Mouse (Mus musculus): ENCODE data around the gene Sgsm1. TPM values are rescaled to one million over a fixed set of nuclear protein-coding genes. Genes with fewer than 3 reads are reported as not detected.

Gene Sgsm1
- polyA plus RNA-seq, 1 experiment from 2014 or later = 10.7 TPM

DNA sequence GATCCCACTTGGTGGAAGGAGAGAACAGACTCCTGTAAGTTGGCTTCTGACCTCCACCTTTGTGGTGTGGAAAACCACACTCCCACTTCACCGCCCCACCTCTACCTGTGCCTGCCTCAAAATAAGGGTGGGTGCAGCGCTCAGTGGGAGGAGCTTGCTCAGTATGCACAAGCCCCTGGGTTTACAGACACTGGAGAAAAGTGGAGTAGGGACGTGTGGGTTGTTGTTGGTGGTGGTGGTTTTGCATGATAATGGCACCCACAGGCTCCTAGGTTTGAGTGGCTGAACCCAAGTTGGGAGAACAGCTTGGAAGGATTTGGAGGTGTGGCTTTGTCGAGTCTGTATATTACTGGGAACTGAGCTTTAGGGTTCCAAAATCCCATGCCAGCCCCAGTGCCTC, 22.3 kb upstream of the Sgsm1 start:
- Histone ChIP-seq H3K9ac (ENCODE audit: low read length) (no peak overlapping the region), H3K4me2 (ENCODE audit: low read depth) (no peak overlapping the region), H3K27me3 (ENCODE audit: control insufficient read depth, insufficient read depth, low read length) (peaks cover 46% of the 10 kb centered on the region), H3K9me3 (ENCODE audit: control insufficient read depth, low read length) (peaks cover 2% of the 10 kb centered on the region; the same call in 1 of the 2 replicates), H3K4me1 (ENCODE audit: control insufficient read depth, insufficient read depth, low read length) (peaks cover 11% of the 10 kb centered on the region), H3K36me3 (ENCODE audit: control insufficient read depth, insufficient read depth, low read length) (no peaks in the 10 kb centered on the region), H3K27ac (ENCODE audit: low read depth, low read length) (no peak overlapping the region), H3K4me3 (ENCODE audit: low read depth, low read length) (no peak overlapping the region)
- 54% methylated on average over 4 of the region's 4 CpGs for WGBS
- DNase-seq (ENCODE audit: low spot score) (no peak), ATAC-seq (ENCODE audit: insufficient read depth, low FRiP score, low TSS enrichment) (no peak)

DNA sequence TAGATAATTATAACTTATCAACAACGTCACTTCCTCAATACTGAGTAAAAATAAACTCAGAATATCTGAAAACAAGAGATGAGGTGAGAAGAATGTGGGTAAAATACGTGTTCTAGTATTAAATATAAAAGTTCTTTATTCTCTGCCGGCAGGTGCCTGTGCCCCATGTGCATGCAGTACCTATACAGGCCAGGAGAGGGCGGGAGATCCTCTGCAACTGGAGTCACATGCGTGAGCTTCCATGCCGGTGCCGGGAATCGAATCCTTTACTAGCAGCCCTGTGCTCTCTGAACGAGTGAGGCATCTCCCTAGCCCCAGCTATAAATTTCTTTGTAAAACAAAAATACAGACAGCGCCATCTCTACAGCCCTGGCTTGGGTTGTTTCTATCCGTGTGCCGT, 21.7 kb upstream of the Sgsm1 start:
- no peaks in the 10 kb centered on the region for H3K36me3 ChIP-seq (ENCODE audit: control insufficient read depth, insufficient read depth, low read length)
- H3K4me3 ChIP-seq (ENCODE audit: low read depth, low read length) = no peak overlapping the region
- H3K27ac ChIP-seq (ENCODE audit: low read depth, low read length) = no peak overlapping the region
- H3K9me3 ChIP-seq (ENCODE audit: control insufficient read depth, low read length) = peaks cover 2% of the 10 kb centered on the region; the same call in 1 of the 2 replicates
- no peak overlapping the region for H3K9ac ChIP-seq (ENCODE audit: low read length)
- DNase-seq (ENCODE audit: low spot score) (no peak), ATAC-seq (ENCODE audit: insufficient read depth, low FRiP score, low TSS enrichment) (no peak)
- peaks cover 11% of the 10 kb centered on the region for H3K4me1 ChIP-seq (ENCODE audit: control insufficient read depth, insufficient read depth, low read length)
- no peak overlapping the region for H3K4me2 ChIP-seq (ENCODE audit: low read depth)
- 38% methylated on average over 12 of the region's 12 CpGs for WGBS
- peaks cover 43% of the 10 kb centered on the region for H3K27me3 ChIP-seq (ENCODE audit: control insufficient read depth, insufficient read depth, low read length)

DNA sequence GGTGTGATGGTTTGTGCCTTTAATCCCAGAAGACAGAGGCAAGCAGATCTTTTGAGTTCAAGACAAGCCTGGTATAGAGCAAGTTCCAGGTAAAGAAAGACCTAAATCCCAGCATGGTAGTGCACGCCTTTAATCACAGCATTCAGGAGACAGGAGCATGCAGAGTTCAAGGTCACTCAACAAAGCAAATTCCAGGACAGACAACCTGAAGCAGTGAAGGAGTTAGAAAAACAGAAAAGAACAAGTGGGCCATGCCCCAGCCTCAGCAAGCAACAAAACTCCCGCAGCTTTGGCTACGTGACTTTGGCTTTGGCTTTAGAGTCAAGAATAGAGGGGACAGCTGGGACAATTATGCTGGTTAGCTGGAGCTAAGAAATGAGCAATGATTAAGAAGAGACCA, 19.6 kb upstream of the Sgsm1 start:
- no peak for ATAC-seq (ENCODE audit: insufficient read depth, low FRiP score, low TSS enrichment)
- peaks cover 23% of the 10 kb centered on the region for H3K27me3 ChIP-seq (ENCODE audit: control insufficient read depth, insufficient read depth, low read length)
- no peak overlapping the region for H3K4me3 ChIP-seq (ENCODE audit: low read depth, low read length)
- no peak overlapping the region for H3K27ac ChIP-seq (ENCODE audit: low read depth, low read length)
- 87% methylated on average over 3 of the region's 3 CpGs for WGBS
- peaks cover 2% of the 10 kb centered on the region; the same call in 1 of the 2 replicates for H3K9me3 ChIP-seq (ENCODE audit: control insufficient read depth, low read length)
- peaks cover 4% of the 10 kb centered on the region for H3K4me1 ChIP-seq (ENCODE audit: control insufficient read depth, insufficient read depth, low read length)
- no peaks in the 10 kb centered on the region for H3K36me3 ChIP-seq (ENCODE audit: control insufficient read depth, insufficient read depth, low read length)
- no peak overlapping the region for H3K4me2 ChIP-seq (ENCODE audit: low read depth)
- DNase-seq (ENCODE audit: low spot score) = no peak
- no peak overlapping the region for H3K9ac ChIP-seq (ENCODE audit: low read length)

DNA sequence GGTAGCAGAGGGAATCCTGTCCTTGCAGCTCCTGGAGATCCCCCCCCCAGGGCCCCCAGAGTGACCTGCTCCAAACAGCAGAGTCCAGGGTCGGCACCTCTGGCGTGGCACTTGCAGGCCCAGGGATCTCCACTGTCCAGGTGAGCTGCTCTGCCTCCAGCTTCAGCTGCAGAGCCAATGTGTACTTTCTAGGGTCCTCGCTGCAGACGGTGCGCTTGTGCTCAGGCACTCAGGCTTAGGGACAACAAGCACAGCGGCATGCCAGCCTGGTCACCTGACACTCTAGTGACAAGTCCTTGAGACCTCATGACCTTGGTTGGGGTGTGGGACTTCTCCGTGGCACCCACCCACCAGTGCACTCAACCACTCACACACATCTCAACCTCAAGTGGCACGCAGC, 18.9 kb upstream of the Sgsm1 start:
- 89% methylated on average over 8 of the region's 8 CpGs for WGBS
- Histone ChIP-seq H3K27ac (ENCODE audit: low read depth, low read length) (no peak overlapping the region), H3K4me3 (ENCODE audit: low read depth, low read length) (no peak overlapping the region), H3K27me3 (ENCODE audit: control insufficient read depth, insufficient read depth, low read length) (peaks cover 15% of the 10 kb centered on the region), H3K4me1 (ENCODE audit: control insufficient read depth, insufficient read depth, low read length) (no peaks in the 10 kb centered on the region; the same call in 1 of the 2 replicates), H3K9ac (ENCODE audit: low read length) (no peak overlapping the region), H3K4me2 (ENCODE audit: low read depth) (no peak overlapping the region), H3K9me3 (ENCODE audit: control insufficient read depth, low read length) (peaks cover 2% of the 10 kb centered on the region; the same call in 1 of the 2 replicates), H3K36me3 (ENCODE audit: control insufficient read depth, insufficient read depth, low read length) (no peaks in the 10 kb centered on the region)
- ATAC-seq (ENCODE audit: insufficient read depth, low FRiP score, low TSS enrichment) = no peak
- DNase-seq (ENCODE audit: low spot score) = no peak

DNA sequence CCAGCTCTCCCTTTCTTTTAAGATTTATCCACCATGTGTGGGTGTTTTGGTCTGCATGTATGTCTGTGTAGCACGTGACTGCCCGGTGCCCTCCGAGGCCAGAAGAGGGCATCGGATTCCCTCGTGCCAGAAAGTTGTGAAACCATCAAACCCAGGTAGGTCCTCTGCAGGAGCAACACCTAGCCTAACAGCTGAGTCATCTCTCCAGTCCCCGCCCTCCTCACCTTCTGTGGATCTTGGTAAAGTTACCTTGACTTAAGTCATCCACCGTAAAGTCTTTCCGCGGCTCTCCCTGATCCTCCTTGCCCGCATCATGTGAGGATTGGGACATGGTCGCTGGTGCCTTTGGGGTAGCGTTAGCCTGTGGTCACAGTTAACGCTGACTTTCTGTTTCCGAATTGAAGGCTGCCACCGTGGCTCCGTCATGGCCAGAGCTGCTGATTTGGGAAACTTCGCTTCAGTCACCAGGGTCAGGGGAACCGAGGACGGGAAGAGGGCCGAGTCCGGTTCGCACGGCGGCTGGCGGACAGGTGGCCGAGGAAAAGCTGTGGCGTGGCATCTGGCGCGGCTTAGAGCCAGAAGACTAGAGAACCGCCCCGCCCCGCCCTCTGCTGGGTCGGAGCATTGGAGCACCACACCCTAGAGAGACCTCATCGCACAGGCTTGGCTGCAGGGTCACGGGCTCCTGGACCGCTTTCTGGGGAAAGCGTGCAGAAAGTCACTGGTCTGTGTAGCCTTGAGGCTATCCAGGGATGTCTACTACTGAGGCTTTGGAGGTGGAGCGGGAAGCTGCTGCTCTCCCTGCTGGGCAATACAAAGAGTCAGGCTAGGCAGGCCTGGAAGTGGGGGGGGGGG, 13.4 kb upstream of the Sgsm1 start:
- Histone ChIP-seq H3K27ac (ENCODE audit: low read depth, low read length) (no peak overlapping the region), H3K4me2 (ENCODE audit: low read depth) (peak overlapping the region; percentile 65), H3K36me3 (ENCODE audit: control insufficient read depth, insufficient read depth, low read length) (no peaks in the 10 kb centered on the region), H3K4me3 (ENCODE audit: low read depth, low read length) (peak overlapping the region; percentile 23), H3K9me3 (ENCODE audit: control insufficient read depth, low read length) (no peaks in the 10 kb centered on the region; the same call in 1 of the 2 replicates), H3K9ac (ENCODE audit: low read length) (peak overlapping the region; percentile 32; the same call in 1 of the 2 replicates), H3K27me3 (ENCODE audit: control insufficient read depth, insufficient read depth, low read length) (0 out of 2 replicates have a peak, but pooled peaks cover 5% of the 10 kb centered on the region), H3K4me1 (ENCODE audit: control insufficient read depth, insufficient read depth, low read length) (peaks cover 6% of the 10 kb centered on the region)
- 3% methylated on average over 38 of the region's 38 CpGs for WGBS
- ATAC-seq (ENCODE audit: insufficient read depth, low FRiP score, low TSS enrichment) = no peak
- peak; percentile 48 for DNase-seq (ENCODE audit: low spot score)

DNA sequence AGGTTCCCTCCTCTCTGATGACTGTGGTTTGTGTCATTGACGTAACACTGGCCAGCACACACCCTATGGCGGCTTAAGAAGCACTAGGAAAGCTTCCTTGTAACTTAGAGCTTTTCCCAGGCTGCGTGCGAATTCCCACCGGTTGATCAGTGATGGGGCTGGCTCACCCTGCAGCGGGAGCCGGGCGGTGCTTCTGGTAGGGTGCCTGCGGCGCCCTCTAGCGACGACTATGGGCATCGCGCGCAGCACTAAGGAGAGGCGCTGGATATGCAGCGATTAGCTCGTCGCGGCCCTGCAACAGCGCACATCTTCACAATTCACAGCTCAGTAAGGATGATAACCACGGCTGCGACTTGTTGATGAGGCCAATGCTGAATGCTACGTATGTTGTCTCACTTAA, 3.4 kb upstream of the Sgsm1 start:
- no peak overlapping the region for H3K27ac ChIP-seq (ENCODE audit: low read depth, low read length)
- no peaks in the 10 kb centered on the region for H3K9me3 ChIP-seq (ENCODE audit: control insufficient read depth, low read length)
- peak overlapping the region; percentile 8; the same call in 1 of the 2 replicates for H3K9ac ChIP-seq (ENCODE audit: low read length)
- H3K4me2 ChIP-seq (ENCODE audit: low read depth) = peak overlapping the region; percentile 15
- no peaks in the 10 kb centered on the region for H3K4me1 ChIP-seq (ENCODE audit: control insufficient read depth, insufficient read depth, low read length)
- H3K27me3 ChIP-seq (ENCODE audit: control insufficient read depth, insufficient read depth, low read length) = peaks cover 12% of the 10 kb centered on the region; the same call in 1 of the 2 replicates
- DNase-seq (ENCODE audit: low spot score) (peak; percentile 88), ATAC-seq (ENCODE audit: insufficient read depth, low FRiP score, low TSS enrichment) (no peak)
- H3K4me3 ChIP-seq (ENCODE audit: low read depth, low read length) = no peak overlapping the region
- no peaks in the 10 kb centered on the region for H3K36me3 ChIP-seq (ENCODE audit: control insufficient read depth, insufficient read depth, low read length)
- WGBS = 1% methylated on average over 24 of the region's 24 CpGs

DNA sequence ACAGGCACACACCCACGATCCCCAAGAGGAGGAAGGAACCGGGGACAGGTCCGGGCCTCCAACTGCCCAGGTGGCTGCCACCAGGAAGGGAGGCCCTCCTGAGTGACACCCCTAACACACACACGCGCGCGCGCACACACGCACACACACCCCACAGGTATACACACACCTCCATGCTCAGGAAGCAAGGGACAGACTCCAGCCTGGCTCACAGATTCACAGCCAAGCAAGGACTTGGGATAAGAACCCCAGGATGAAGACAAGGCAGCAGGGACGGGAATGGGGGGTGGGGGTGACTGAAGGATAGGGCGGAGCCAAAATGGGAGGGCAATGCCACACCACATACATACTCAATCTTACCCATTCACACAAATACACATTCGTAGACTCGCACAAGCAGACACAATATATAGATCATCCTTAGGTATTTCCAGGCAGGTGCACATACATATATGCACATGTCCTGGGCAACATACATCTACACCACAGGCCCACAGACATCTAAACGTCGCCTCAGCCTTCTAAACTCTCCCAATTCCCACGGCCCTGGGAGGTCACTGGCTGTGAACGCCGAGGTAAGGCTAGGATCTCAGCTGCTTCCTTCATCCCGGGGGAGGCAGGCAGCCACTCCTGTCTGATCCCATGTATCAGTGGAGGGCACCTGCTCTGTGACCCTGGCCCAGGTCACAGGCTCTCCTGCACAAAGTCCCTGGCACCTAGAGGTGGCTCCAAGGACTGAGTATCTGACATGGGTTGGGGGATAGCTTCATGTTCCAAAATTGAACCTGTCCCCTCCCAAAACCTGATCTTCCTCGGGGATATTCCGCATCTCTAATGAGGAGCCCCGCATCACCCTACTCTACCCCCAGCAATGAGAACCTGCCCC, 852 bp downstream of the Sgsm1 start:
- H3K27ac ChIP-seq (ENCODE audit: low read depth, low read length) = no peak overlapping the region
- no peaks in the 10 kb centered on the region for H3K9me3 ChIP-seq (ENCODE audit: control insufficient read depth, low read length)
- H3K27me3 ChIP-seq (ENCODE audit: control insufficient read depth, insufficient read depth, low read length) = peaks cover 9% of the 10 kb centered on the region; the same call in 1 of the 2 replicates
- H3K36me3 ChIP-seq (ENCODE audit: control insufficient read depth, insufficient read depth, low read length) = no peaks in the 10 kb centered on the region
- peak overlapping the region; percentile 52 for H3K4me3 ChIP-seq (ENCODE audit: low read depth, low read length)
- 61% methylated on average over 22 of the region's 22 CpGs for WGBS
- peak overlapping the region; percentile 65 for H3K9ac ChIP-seq (ENCODE audit: low read length)
- H3K4me1 ChIP-seq (ENCODE audit: control insufficient read depth, insufficient read depth, low read length) = peaks cover 9% of the 10 kb centered on the region
- no peak for DNase-seq (ENCODE audit: low spot score)
- peak overlapping the region; percentile 77 for H3K4me2 ChIP-seq (ENCODE audit: low read depth)
- ATAC-seq (ENCODE audit: insufficient read depth, low FRiP score, low TSS enrichment) = no peak

DNA sequence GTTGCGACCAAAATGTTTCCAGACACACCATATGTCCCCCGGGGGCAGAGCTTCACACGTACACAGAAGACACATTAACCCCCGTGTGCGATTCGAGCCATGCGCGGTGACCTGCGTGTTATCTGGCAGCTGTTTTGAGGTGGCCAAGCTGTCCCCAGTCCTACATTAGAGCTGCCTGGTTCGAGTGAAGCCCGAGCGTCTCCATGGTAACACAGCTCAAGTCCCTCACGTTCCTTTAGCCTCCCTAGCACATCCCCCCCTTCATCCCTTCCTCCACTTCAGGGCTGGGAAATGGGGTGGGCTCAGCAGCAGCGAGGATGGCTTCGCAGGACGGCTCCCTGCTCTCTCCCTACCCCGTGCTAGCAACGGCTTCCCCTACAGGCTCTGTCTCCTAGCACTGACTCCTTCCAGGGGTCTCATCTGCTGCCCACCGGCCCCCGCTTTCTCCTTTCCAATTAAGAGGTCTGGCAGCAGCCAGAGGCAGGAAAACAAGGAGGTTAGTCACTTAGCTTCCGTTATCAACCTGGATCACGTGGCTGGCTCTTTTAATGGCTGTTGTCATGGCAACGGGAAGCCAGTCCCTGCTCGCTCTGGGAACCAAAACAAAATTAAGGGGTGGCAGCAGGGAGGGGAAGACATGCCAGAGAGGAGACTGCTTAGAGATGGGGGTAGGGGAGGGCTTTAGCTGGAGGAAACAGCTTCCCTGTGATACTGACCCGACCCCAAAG, 3.7 kb downstream of the Sgsm1 start:
- H3K27me3 ChIP-seq (ENCODE audit: control insufficient read depth, insufficient read depth, low read length) = peaks cover 6% of the 10 kb centered on the region; the same call in 1 of the 2 replicates
- peak overlapping the region; percentile 62 for H3K27ac ChIP-seq (ENCODE audit: low read depth, low read length)
- DNase-seq (ENCODE audit: low spot score) (peak; percentile 86), ATAC-seq (ENCODE audit: insufficient read depth, low FRiP score, low TSS enrichment) (peak; percentile 79)
- peak overlapping the region; percentile 24 for H3K4me3 ChIP-seq (ENCODE audit: low read depth, low read length)
- no peaks in the 10 kb centered on the region for H3K9me3 ChIP-seq (ENCODE audit: control insufficient read depth, low read length)
- H3K4me1 ChIP-seq (ENCODE audit: control insufficient read depth, insufficient read depth, low read length) = peaks cover 9% of the 10 kb centered on the region
- H3K9ac ChIP-seq (ENCODE audit: low read length) = peak overlapping the region; percentile 35
- no peaks in the 10 kb centered on the region for H3K36me3 ChIP-seq (ENCODE audit: control insufficient read depth, insufficient read depth, low read length)
- peak overlapping the region; percentile 43 for H3K4me2 ChIP-seq (ENCODE audit: low read depth)
- WGBS = 5% methylated on average over 25 of the region's 25 CpGs

All from neural tube, embryonic 11.5 days (tissue).